Mouse (Mus musculus): Measurements from ENCODE around the gene Tnfaip6.

GRCm38 (mm10) chr2:52038558-52038957 is 749 bp downstream of the Tnfaip6 start:
- TF ChIP-seq CTCF (IDR thresholded peaks at IDR 0.05; ENCODE audit: control insufficient read depth, insufficient read depth, insufficient read length), result no peak
- no peak for TF ChIP-seq MAX (IDR thresholded peaks at IDR 0.05)
- no peak for TF ChIP-seq USF1 (IDR thresholded peaks at IDR 0.05; ENCODE audit: low read depth)
- no peak for TF ChIP-seq CEBPB (IDR thresholded peaks at IDR 0.05; ENCODE audit: low read depth)
